Mouse (Mus musculus): ENCODE data around the gene Trpv3. TPM values are rescaled to one million over a fixed set of nuclear protein-coding genes. Genes with fewer than 3 reads are reported as not detected.

The Trpv3 gene
- polyA plus RNA-seq, 1 experiment from 2014 or later: 0.01 TPM

- Histone ChIP-seq H3K27me3 (no peaks in the 10 kb centered on the region), H3K4me3 (replicated peaks) (no peak overlapping the region), H3K27ac (no peak overlapping the region), H3K36me3 (no peaks in the 10 kb centered on the region), H3K9me3 (replicated peaks) (no peaks in the 10 kb centered on the region), H3K4me1 (replicated peaks) (no peaks in the 10 kb centered on the region), H3K4me2 (no peak overlapping the region), H3K9ac (no peak overlapping the region)
- DNase-seq (no peak), ATAC-seq (ENCODE audit: low read depth) (no peak)
- WGBS (ENCODE audit: insufficient replicate concordance): 65% methylated on average over 6 of the region's 6 CpGs
Measured at GRCm38 (mm10) chr11:73242199-73242598, 25.0 kb upstream of the Trpv3 start.

- H3K9ac ChIP-seq: no peak overlapping the region
- no peak overlapping the region for H3K4me2 ChIP-seq
- no peaks in the 10 kb centered on the region for H3K36me3 ChIP-seq
- no peak for ATAC-seq (ENCODE audit: low read depth)
- H3K4me3 ChIP-seq (replicated peaks): no peak overlapping the region
- no peaks in the 10 kb centered on the region for H3K9me3 ChIP-seq (replicated peaks)
- H3K27me3 ChIP-seq: no peaks in the 10 kb centered on the region
- no peaks in the 10 kb centered on the region for H3K4me1 ChIP-seq (replicated peaks)
- H3K27ac ChIP-seq: no peak overlapping the region
- 77% methylated on average over 4 of the region's 4 CpGs for WGBS (ENCODE audit: insufficient replicate concordance)
- no peak for DNase-seq
Measured at GRCm38 (mm10) chr11:73242777-73243176, 24.4 kb upstream of the Trpv3 start.

- H3K27me3 ChIP-seq: no peaks in the 10 kb centered on the region
- no peaks in the 10 kb centered on the region for H3K36me3 ChIP-seq
- WGBS (ENCODE audit: insufficient replicate concordance): 50% methylated on average over 4 of the region's 4 CpGs
- H3K9ac ChIP-seq: no peak overlapping the region
- no peak overlapping the region for H3K27ac ChIP-seq
- H3K4me3 ChIP-seq (replicated peaks): no peak overlapping the region
- no peaks in the 10 kb centered on the region for H3K4me1 ChIP-seq (replicated peaks)
- DNase-seq: no peak
- ATAC-seq (ENCODE audit: low read depth): no peak
- no peak overlapping the region for H3K4me2 ChIP-seq
- H3K9me3 ChIP-seq (replicated peaks): no peaks in the 10 kb centered on the region
Measured at GRCm38 (mm10) chr11:73257362-73257945, 9.7 kb upstream of the Trpv3 start.

- Histone ChIP-seq H3K27ac (no peak overlapping the region), H3K27me3 (no peaks in the 10 kb centered on the region), H3K9ac (no peak overlapping the region), H3K36me3 (no peaks in the 10 kb centered on the region), H3K4me2 (no peak overlapping the region), H3K4me1 (replicated peaks) (no peaks in the 10 kb centered on the region), H3K4me3 (replicated peaks) (no peak overlapping the region), H3K9me3 (replicated peaks) (no peaks in the 10 kb centered on the region)
- DNase-seq (no peak), ATAC-seq (ENCODE audit: low read depth) (no peak)
Measured at GRCm38 (mm10) chr11:73258664-73259063, 8.5 kb upstream of the Trpv3 start.

GRCm38 (mm10) chr11:73260457-73260856, 6.7 kb upstream of the Trpv3 start:
- ATAC-seq (ENCODE audit: low read depth) (no peak), DNase-seq (no peak)
- Histone ChIP-seq H3K27ac (no peak overlapping the region), H3K4me3 (replicated peaks) (no peak overlapping the region), H3K9ac (no peak overlapping the region), H3K27me3 (no peaks in the 10 kb centered on the region), H3K4me2 (no peak overlapping the region), H3K9me3 (replicated peaks) (no peaks in the 10 kb centered on the region), H3K36me3 (no peaks in the 10 kb centered on the region), H3K4me1 (replicated peaks) (no peaks in the 10 kb centered on the region)
- WGBS (ENCODE audit: insufficient replicate concordance): 47% methylated on average over 3 of the region's 3 CpGs

- Histone ChIP-seq H3K9me3 (replicated peaks) (no peaks in the 10 kb centered on the region), H3K9ac (no peak overlapping the region), H3K4me2 (no peak overlapping the region), H3K36me3 (no peaks in the 10 kb centered on the region), H3K27me3 (no peaks in the 10 kb centered on the region), H3K27ac (no peak overlapping the region), H3K4me3 (replicated peaks) (no peak overlapping the region), H3K4me1 (replicated peaks) (no peaks in the 10 kb centered on the region)
- no peak for DNase-seq
- no peak for ATAC-seq (ENCODE audit: low read depth)
- 74% methylated on average over 1 of the region's 1 CpGs for WGBS (ENCODE audit: insufficient replicate concordance)
Measured at GRCm38 (mm10) chr11:73261385-73261784, 5.8 kb upstream of the Trpv3 start.

GRCm38 (mm10) chr11:73274821-73275220, 7.6 kb downstream of the Trpv3 start:
- H3K36me3 ChIP-seq: no peaks in the 10 kb centered on the region
- no peak overlapping the region for H3K4me3 ChIP-seq (replicated peaks)
- DNase-seq (no peak), ATAC-seq (ENCODE audit: low read depth) (no peak)
- 21% methylated on average over 2 of the region's 2 CpGs for WGBS (ENCODE audit: insufficient replicate concordance)
- H3K9me3 ChIP-seq (replicated peaks): no peaks in the 10 kb centered on the region
- no peak overlapping the region for H3K9ac ChIP-seq
- H3K27ac ChIP-seq: no peak overlapping the region
- no peaks in the 10 kb centered on the region for H3K4me1 ChIP-seq (replicated peaks)
- no peak overlapping the region for H3K4me2 ChIP-seq
- H3K27me3 ChIP-seq: no peaks in the 10 kb centered on the region

GRCm38 (mm10) chr11:73280710-73281109, 13.5 kb downstream of the Trpv3 start:
- no peaks in the 10 kb centered on the region for H3K27me3 ChIP-seq
- no peaks in the 10 kb centered on the region for H3K4me1 ChIP-seq (replicated peaks)
- DNase-seq (no peak), ATAC-seq (ENCODE audit: low read depth) (no peak)
- WGBS (ENCODE audit: insufficient replicate concordance): 24% methylated on average over 5 of the region's 5 CpGs
- H3K4me3 ChIP-seq (replicated peaks): no peak overlapping the region
- H3K27ac ChIP-seq: no peak overlapping the region
- H3K36me3 ChIP-seq: no peaks in the 10 kb centered on the region
- no peak overlapping the region for H3K4me2 ChIP-seq
- no peaks in the 10 kb centered on the region for H3K9me3 ChIP-seq (replicated peaks)
- H3K9ac ChIP-seq: no peak overlapping the region

- Histone ChIP-seq H3K9ac (no peak overlapping the region), H3K4me2 (peak overlapping the region; percentile 46), H3K9me3 (replicated peaks) (no peaks in the 10 kb centered on the region), H3K27me3 (no peaks in the 10 kb centered on the region), H3K27ac (no peak overlapping the region), H3K36me3 (no peaks in the 10 kb centered on the region), H3K4me1 (replicated peaks) (no peaks in the 10 kb centered on the region), H3K4me3 (replicated peaks) (peak overlapping the region; percentile 7; the same call in 1 of the 2 replicates)
- WGBS (ENCODE audit: insufficient replicate concordance): 3% methylated on average over 16 of the region's 16 CpGs
- DNase-seq (peak; percentile 8), ATAC-seq (ENCODE audit: low read depth) (peak; percentile 57)
Measured at GRCm38 (mm10) chr11:73281528-73282027, 14.4 kb downstream of the Trpv3 start.

- H3K27ac ChIP-seq: no peak overlapping the region
Measured at GRCm38 (mm10) chr11:73283369-73283768, 16.2 kb downstream of the Trpv3 start.

GRCm38 (mm10) chr11:73283926-73284325, 16.7 kb downstream of the Trpv3 start:
- H3K27me3 ChIP-seq: no peaks in the 10 kb centered on the region
- no peak overlapping the region for H3K9ac ChIP-seq
- no peaks in the 10 kb centered on the region for H3K4me1 ChIP-seq (replicated peaks)
- no peaks in the 10 kb centered on the region for H3K36me3 ChIP-seq
- H3K4me3 ChIP-seq (replicated peaks): no peak overlapping the region
- ATAC-seq (ENCODE audit: low read depth) (no peak), DNase-seq (no peak)
- no peaks in the 10 kb centered on the region for H3K9me3 ChIP-seq (replicated peaks)
- no peak overlapping the region for H3K27ac ChIP-seq
- WGBS (ENCODE audit: insufficient replicate concordance): 24% methylated on average over 1 of the region's 1 CpGs
- H3K4me2 ChIP-seq: no peak overlapping the region

More at GRCm38 (mm10) chr11:73283369-73283768, 16.2 kb downstream of the Trpv3 start:
- H3K4me3 ChIP-seq (replicated peaks): no peak overlapping the region
- H3K27me3 ChIP-seq: no peaks in the 10 kb centered on the region
- no peaks in the 10 kb centered on the region for H3K9me3 ChIP-seq (replicated peaks)
- 57% methylated on average over 9 of the region's 9 CpGs for WGBS (ENCODE audit: insufficient replicate concordance)
- no peaks in the 10 kb centered on the region for H3K36me3 ChIP-seq
- H3K9ac ChIP-seq: no peak overlapping the region
- H3K4me1 ChIP-seq (replicated peaks): no peaks in the 10 kb centered on the region
- no peak overlapping the region for H3K4me2 ChIP-seq
- DNase-seq (no peak), ATAC-seq (ENCODE audit: low read depth) (no peak)

GRCm38 (mm10) chr11:73284351-73284750, 17.2 kb downstream of the Trpv3 start:
- Histone ChIP-seq H3K27me3 (no peaks in the 10 kb centered on the region), H3K4me3 (replicated peaks) (no peak overlapping the region), H3K9me3 (replicated peaks) (no peaks in the 10 kb centered on the region), H3K27ac (no peak overlapping the region), H3K4me1 (replicated peaks) (no peaks in the 10 kb centered on the region), H3K9ac (no peak overlapping the region), H3K4me2 (no peak overlapping the region), H3K36me3 (no peaks in the 10 kb centered on the region)
- ATAC-seq (ENCODE audit: low read depth): no peak
- no peak for DNase-seq
